Mouse (Mus musculus) heart, embryonic 10.5 days (tissue): Measurements from ENCODE around the gene Gm28042. TPM values are rescaled to one million over a fixed set of nuclear protein-coding genes. Genes with fewer than 3 reads are reported as not detected.

Experiments
- DNase-seq: peaks from one replicate; pipeline ENCODE4 v3.0.0-alpha.2; 2017; ENCODE audit warnings: low spot score
- H3K27ac ChIP-seq: fragments of 300-500 bp; sonication (generic); 2 replicates; pipeline ENCODE4 v1.5.1; 2016; ENCODE audit warnings: mild to moderate bottlenecking
- H3K27me3 ChIP-seq: fragments of 300-500 bp; sonication (generic); 2 replicates; pipeline ENCODE4 v1.6.1; 2016; ENCODE audit warnings: mild to moderate bottlenecking; ENCODE audit not compliant: poor library complexity, insufficient read depth, severe bottlenecking
- H3K36me3 ChIP-seq: fragments of 300-500 bp; sonication (generic); 2 replicates; pipeline ENCODE4 v1.6.1; 2016; ENCODE audit warnings: mild to moderate bottlenecking, moderate library complexity
- H3K4me1 ChIP-seq: fragments of 300-500 bp; sonication (generic); 2 replicates; pipeline ENCODE4 v1.6.1; 2016; ENCODE audit warnings: mild to moderate bottlenecking
- H3K4me3 ChIP-seq: fragments of 300-500 bp; sonication (generic); 2 replicates; pipeline ENCODE4 v1.5.1; 2016; ENCODE audit warnings: mild to moderate bottlenecking, moderate library complexity
- H3K9me3 ChIP-seq: fragments of 300-500 bp; sonication (generic); 2 replicates; pipeline ENCODE4 v1.6.1; 2016; ENCODE audit warnings: mild to moderate bottlenecking, moderate library complexity
- WGBS: fragments of 180-500 bp; shearing (Covaris S2); methylation state at CpG from one replicate; pipeline ENCODE4 v1.1.7; 2016; 5-methylcytosine and 5-hydroxymethylcytosine counted together
- polyA plus RNA-seq: library from polyadenylated mRNA; unstranded; fragments of >200 nt; fragmentation: Nextera tagmentation; extraction: Ambion mirVana; gene quantifications from 2 replicates; pipeline ENCODE4 v1.2.1, GENCODE M21; 2016

Gene Gm28042
- polyA plus RNA-seq, 1 experiment from 2014 or later, result 2.6 TPM

DNA sequence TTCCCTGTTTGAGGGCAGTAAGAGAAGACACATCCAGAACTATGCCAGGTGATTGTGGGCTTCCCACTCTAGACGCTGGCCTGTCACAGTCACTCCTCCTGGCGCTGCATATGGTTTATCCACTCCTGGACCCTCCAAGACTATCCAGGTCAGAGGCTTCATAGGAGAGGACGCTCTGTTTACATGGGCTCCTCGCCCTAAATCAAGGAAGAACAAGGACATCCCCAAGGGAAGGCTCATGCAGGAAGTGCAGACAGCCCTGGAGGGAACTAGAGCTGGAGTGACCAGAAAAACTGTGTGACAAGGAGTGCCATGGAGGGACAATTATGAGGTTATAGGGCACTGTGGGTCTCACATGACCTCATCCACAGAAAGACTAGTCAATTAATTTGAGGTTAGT, 29.9 kb upstream of the Gm28042 start:
- peaks cover 4% of the 10 kb centered on the region; the same call in 1 of the 2 replicates for H3K36me3 ChIP-seq
- no peaks in the 10 kb centered on the region for H3K9me3 ChIP-seq
- no peak overlapping the region for H3K4me3 ChIP-seq
- 79% methylated on average over 4 of the region's 4 CpGs for WGBS
- no peak for DNase-seq
- no peaks in the 10 kb centered on the region for H3K27me3 ChIP-seq
- H3K4me1 ChIP-seq, result peaks cover 28% of the 10 kb centered on the region
- no peak overlapping the region for H3K27ac ChIP-seq

DNA sequence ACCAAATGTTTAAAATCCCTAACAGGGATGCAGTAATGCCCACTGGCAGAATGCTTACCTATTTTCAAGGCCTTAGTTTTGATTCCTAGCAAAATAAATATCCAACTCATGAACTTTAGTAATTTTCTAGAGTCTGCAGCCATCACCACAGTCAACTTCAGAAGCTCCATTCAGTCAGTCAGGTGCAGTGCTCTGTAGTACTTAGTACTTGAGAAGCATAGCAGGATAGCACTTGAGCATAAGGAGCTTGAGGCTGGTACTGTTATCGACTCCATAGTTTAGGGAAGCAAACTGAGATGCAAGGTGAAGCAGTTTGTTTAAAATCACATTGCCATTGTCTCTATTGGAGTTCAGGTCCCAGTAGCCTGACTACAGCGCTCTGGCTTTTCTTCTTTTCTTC, 27.6 kb upstream of the Gm28042 start:
- peaks cover 26% of the 10 kb centered on the region for H3K4me1 ChIP-seq
- H3K9me3 ChIP-seq, result no peaks in the 10 kb centered on the region
- peaks cover 4% of the 10 kb centered on the region; the same call in 1 of the 2 replicates for H3K36me3 ChIP-seq
- H3K4me3 ChIP-seq, result no peak overlapping the region
- no peak for DNase-seq
- 89% methylated on average over 2 of the region's 2 CpGs for WGBS
- no peak overlapping the region for H3K27ac ChIP-seq
- no peaks in the 10 kb centered on the region for H3K27me3 ChIP-seq

- H3K27ac ChIP-seq, result peak overlapping the region; percentile 62; the same call in 1 of the 2 replicates
- peaks cover 4% of the 10 kb centered on the region; the same call in 1 of the 2 replicates for H3K36me3 ChIP-seq
- no peaks in the 10 kb centered on the region for H3K9me3 ChIP-seq
- H3K27me3 ChIP-seq, result no peaks in the 10 kb centered on the region
- DNase-seq, result no peak
- WGBS, result 46% methylated on average over 3 of the region's 3 CpGs
- H3K4me1 ChIP-seq, result peaks cover 14% of the 10 kb centered on the region
- H3K4me3 ChIP-seq, result no peak overlapping the region
These were observed 26.3 kb upstream of the Gm28042 start for GRCm38 (mm10) chr2:120000882-120001584.

- no peaks in the 10 kb centered on the region for H3K9me3 ChIP-seq
- H3K36me3 ChIP-seq, result peaks cover 4% of the 10 kb centered on the region; the same call in 1 of the 2 replicates
- 78% methylated on average over 4 of the region's 4 CpGs for WGBS
- H3K27ac ChIP-seq, result no peak overlapping the region; the same call in 1 of the 2 replicates
- H3K4me3 ChIP-seq, result no peak overlapping the region
- H3K4me1 ChIP-seq, result peaks cover 13% of the 10 kb centered on the region
- DNase-seq, result no peak
- no peaks in the 10 kb centered on the region for H3K27me3 ChIP-seq
These were observed 25.3 kb upstream of the Gm28042 start for GRCm38 (mm10) chr2:120001956-120002355.

DNA sequence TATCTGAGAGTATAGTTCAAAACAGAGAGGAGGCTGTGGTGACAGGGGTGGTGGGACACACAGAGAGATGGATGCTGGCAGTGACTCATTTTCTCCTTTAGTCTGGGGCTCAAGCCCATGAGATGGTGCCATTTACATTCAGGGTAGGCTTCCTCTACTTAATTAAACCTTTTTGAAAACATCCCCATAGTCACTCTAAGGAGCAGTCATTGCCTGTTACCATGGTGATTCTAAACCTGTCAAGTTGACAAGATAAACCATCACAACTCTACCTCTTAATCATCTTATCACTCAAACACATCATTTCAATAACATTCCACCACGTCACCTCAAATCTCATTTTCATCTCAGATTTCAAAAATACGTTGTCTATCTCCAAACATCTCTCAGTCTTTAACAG, 23.3 kb upstream of the Gm28042 start:
- Histone ChIP-seq H3K27me3 (no peaks in the 10 kb centered on the region), H3K4me1 (peaks cover 18% of the 10 kb centered on the region), H3K36me3 (no peaks in the 10 kb centered on the region), H3K9me3 (no peaks in the 10 kb centered on the region), H3K27ac (no peak overlapping the region), H3K4me3 (no peak overlapping the region)
- WGBS, result 89% methylated on average over 2 of the region's 2 CpGs
- DNase-seq, result no peak

GRCm38 (mm10) chr2:120006696-120007095, 20.6 kb upstream of the Gm28042 start:
- WGBS, result 87% methylated on average over 7 of the region's 7 CpGs
- no peak for DNase-seq
- Histone ChIP-seq H3K27ac (no peak overlapping the region), H3K36me3 (no peaks in the 10 kb centered on the region), H3K4me1 (peaks cover 5% of the 10 kb centered on the region; the same call in 1 of the 2 replicates), H3K9me3 (no peaks in the 10 kb centered on the region), H3K27me3 (no peaks in the 10 kb centered on the region), H3K4me3 (no peak overlapping the region)

GRCm38 (mm10) chr2:120007680-120008210, 19.5 kb upstream of the Gm28042 start:
- peaks cover 1% of the 10 kb centered on the region; the same call in 1 of the 2 replicates for H3K36me3 ChIP-seq
- H3K27ac ChIP-seq, result no peak overlapping the region
- no peak overlapping the region for H3K4me3 ChIP-seq
- no peaks in the 10 kb centered on the region for H3K9me3 ChIP-seq
- no peaks in the 10 kb centered on the region for H3K27me3 ChIP-seq
- H3K4me1 ChIP-seq, result peaks cover 7% of the 10 kb centered on the region; the same call in 1 of the 2 replicates
- WGBS, result 78% methylated on average over 4 of the region's 4 CpGs
- DNase-seq, result no peak

DNA sequence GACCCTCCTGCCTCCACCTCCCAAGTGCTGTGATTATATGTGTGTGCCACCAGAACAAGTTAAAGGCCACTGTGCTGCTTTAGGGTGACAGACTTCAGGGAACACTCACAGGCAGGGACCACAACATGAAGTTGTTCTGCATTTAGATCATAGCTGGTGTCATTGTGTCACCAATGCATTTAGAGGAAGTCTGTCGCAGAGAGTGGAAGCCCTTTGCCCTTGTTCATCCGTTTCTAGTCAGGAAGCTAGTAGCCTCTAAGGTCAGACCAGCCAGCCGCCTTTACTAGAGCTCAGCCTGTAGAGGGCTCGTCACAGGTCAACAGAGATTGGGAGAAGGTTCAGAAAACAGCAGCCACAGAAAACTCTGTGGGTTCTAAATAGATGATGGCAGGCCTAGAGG, 18.6 kb upstream of the Gm28042 start:
- peaks cover 13% of the 10 kb centered on the region for H3K4me1 ChIP-seq
- H3K27ac ChIP-seq, result no peak overlapping the region
- DNase-seq, result no peak
- no peaks in the 10 kb centered on the region for H3K9me3 ChIP-seq
- 45% methylated on average over 4 of the region's 4 CpGs for WGBS
- no peaks in the 10 kb centered on the region for H3K27me3 ChIP-seq
- no peak overlapping the region for H3K4me3 ChIP-seq
- H3K36me3 ChIP-seq, result peaks cover 5% of the 10 kb centered on the region; the same call in 1 of the 2 replicates

- H3K4me3 ChIP-seq, result no peak overlapping the region
- H3K4me1 ChIP-seq, result peaks cover 13% of the 10 kb centered on the region
- WGBS, result 76% methylated on average over 8 of the region's 8 CpGs
- no peaks in the 10 kb centered on the region for H3K27me3 ChIP-seq
- H3K9me3 ChIP-seq, result no peaks in the 10 kb centered on the region
- DNase-seq, result no peak
- H3K36me3 ChIP-seq, result peaks cover 14% of the 10 kb centered on the region
- H3K27ac ChIP-seq, result no peak overlapping the region
These were observed 15.7 kb upstream of the Gm28042 start for GRCm38 (mm10) chr2:120011462-120012200.

- Histone ChIP-seq H3K4me1 (peaks cover 13% of the 10 kb centered on the region), H3K9me3 (no peaks in the 10 kb centered on the region), H3K27ac (no peak overlapping the region), H3K36me3 (peaks cover 24% of the 10 kb centered on the region), H3K27me3 (no peaks in the 10 kb centered on the region), H3K4me3 (no peak overlapping the region)
- no peak for DNase-seq
- 45% methylated on average over 13 of the region's 13 CpGs for WGBS
These were observed 14.4 kb upstream of the Gm28042 start for GRCm38 (mm10) chr2:120012924-120013323.

GRCm38 (mm10) chr2:120013831-120014486, 13.3 kb upstream of the Gm28042 start:
- Histone ChIP-seq H3K27ac (no peak overlapping the region), H3K27me3 (no peaks in the 10 kb centered on the region), H3K9me3 (no peaks in the 10 kb centered on the region), H3K4me3 (no peak overlapping the region), H3K36me3 (peaks cover 34% of the 10 kb centered on the region), H3K4me1 (peaks cover 8% of the 10 kb centered on the region)
- no peak for DNase-seq
- WGBS, result 90% methylated on average over 2 of the region's 2 CpGs

GRCm38 (mm10) chr2:120015882-120016281, 11.4 kb upstream of the Gm28042 start:
- H3K4me1 ChIP-seq, result peaks cover 8% of the 10 kb centered on the region
- no peaks in the 10 kb centered on the region for H3K27me3 ChIP-seq
- no peaks in the 10 kb centered on the region for H3K9me3 ChIP-seq
- 86% methylated on average over 4 of the region's 4 CpGs for WGBS
- peaks cover 53% of the 10 kb centered on the region for H3K36me3 ChIP-seq
- DNase-seq, result no peak
- H3K27ac ChIP-seq, result no peak overlapping the region
- no peak overlapping the region for H3K4me3 ChIP-seq

GRCm38 (mm10) chr2:120017599-120017998, 9.7 kb upstream of the Gm28042 start:
- Histone ChIP-seq H3K4me1 (peaks cover 7% of the 10 kb centered on the region), H3K27ac (no peak overlapping the region), H3K9me3 (no peaks in the 10 kb centered on the region), H3K36me3 (peaks cover 70% of the 10 kb centered on the region), H3K27me3 (no peaks in the 10 kb centered on the region), H3K4me3 (no peak overlapping the region)
- 90% methylated on average over 12 of the region's 12 CpGs for WGBS
- DNase-seq, result no peak
